Mouse (Mus musculus) hindbrain, embryonic 10.5 days (tissue): ENCODE results near the gene Mcpt8. TPM values are rescaled to one million over a fixed set of nuclear protein-coding genes. Genes with fewer than 3 reads are reported as not detected.
"Not testable (repeated sequence)": the region's sequence is repeated elsewhere in the genome, so short reads cannot be mapped to it uniquely, and the experiment has no call there.

Source experiments
- DNase-seq: peaks from one replicate; pipeline ENCODE4 v3.0.0-alpha.2; 2017; ENCODE audit warnings: low spot score
- H3K27ac ChIP-seq: fragments of 300-500 bp; sonication (generic); 2 replicates; pipeline ENCODE4 v1.5.1; 2016; ENCODE audit warnings: mild to moderate bottlenecking, moderate library complexity
- H3K27me3 ChIP-seq: fragments of 300-500 bp; sonication (generic); 2 replicates; pipeline ENCODE4 v1.6.1; 2016; ENCODE audit warnings: mild to moderate bottlenecking; ENCODE audit not compliant: poor library complexity, insufficient read depth, severe bottlenecking
- H3K36me3 ChIP-seq: fragments of 300-500 bp; sonication (generic); 2 replicates; pipeline ENCODE4 v1.6.1; 2016; ENCODE audit warnings: mild to moderate bottlenecking, moderate library complexity
- H3K4me1 ChIP-seq: fragments of 300-500 bp; sonication (generic); replicated peaks from 2 replicates; pipeline ENCODE4 v1.6.1; 2016; ENCODE audit warnings: mild to moderate bottlenecking
- H3K4me3 ChIP-seq: fragments of 300-500 bp; sonication (generic); 2 replicates; pipeline ENCODE4 v1.5.1; 2016; ENCODE audit warnings: mild to moderate bottlenecking, moderate library complexity
- H3K9me3 ChIP-seq: fragments of 300-500 bp; sonication (generic); 2 replicates; pipeline ENCODE4 v1.6.1; 2016; ENCODE audit warnings: mild to moderate bottlenecking, moderate library complexity
- WGBS: fragments of 180-500 bp; shearing (Covaris S2); methylation state at CpG from one replicate; pipeline ENCODE4 v1.1.7; 2016; 5-methylcytosine and 5-hydroxymethylcytosine counted together
- polyA plus RNA-seq: library from polyadenylated mRNA; unstranded; fragments of >200 nt; fragmentation: Nextera tagmentation; extraction: Ambion mirVana; gene quantifications from 2 replicates; pipeline ENCODE4 v1.2.1, GENCODE M21; 2016

The Mcpt8 gene
- polyA plus RNA-seq = not detected in 2 replicates

GRCm38 (mm10) chr14:56085167-56085566, at the start of gene Mcpt8:
Gene Mcpt8 (minus strand): TSS chr14:56085273.
- H3K36me3 ChIP-seq = no peaks in the 10 kb centered on the region
- H3K27me3 ChIP-seq = no peaks in the 10 kb centered on the region
- H3K4me1 ChIP-seq = no peaks in the 10 kb centered on the region
- H3K4me3 ChIP-seq = no peak within 1 kb of the TSS
- no peak for DNase-seq
- H3K9me3 ChIP-seq = no peaks in the 10 kb centered on the region
- H3K27ac ChIP-seq = no peak within 1 kb of the TSS
- WGBS = 98% methylated on average over 2 of the region's 2 CpGs

GRCm38 (mm10) chr14:56133675-56134074, 48.6 kb upstream of the Mcpt8 start:
- not testable (repeated sequence) for H3K9me3 ChIP-seq, DNase-seq, H3K4me1 ChIP-seq, H3K27me3 ChIP-seq, H3K27ac ChIP-seq, H3K36me3 ChIP-seq, H3K4me3 ChIP-seq
- WGBS = 85% methylated on average over 1 of the region's 1 CpGs

- H3K4me3 ChIP-seq, H3K27ac ChIP-seq, DNase-seq, H3K36me3 ChIP-seq, H3K4me1 ChIP-seq, H3K9me3 ChIP-seq, H3K27me3 ChIP-seq: not testable (repeated sequence)
- 83% methylated on average over 2 of the region's 2 CpGs for WGBS
These were observed 47.4 kb upstream of the Mcpt8 start, which contains the start of gene Gzmd for GRCm38 (mm10) chr14:56132508-56132907. Gene Gzmd (minus strand): TSS chr14:56132608.

- Histone ChIP-seq H3K4me3 (no peak overlapping the region), H3K36me3 (no peaks in the 10 kb centered on the region), H3K27me3 (no peaks in the 10 kb centered on the region), H3K9me3 (no peaks in the 10 kb centered on the region), H3K27ac (no peak overlapping the region), H3K4me1 (no peaks in the 10 kb centered on the region)
- no peak for DNase-seq
- 45% methylated on average over 3 of the region's 3 CpGs for WGBS
These were observed 43.3 kb upstream of the Mcpt8 start for GRCm38 (mm10) chr14:56128341-56128740.

- Histone ChIP-seq H3K9me3 (no peaks in the 10 kb centered on the region), H3K36me3 (no peaks in the 10 kb centered on the region), H3K4me3 (no peak overlapping the region), H3K27me3 (no peaks in the 10 kb centered on the region), H3K27ac (no peak overlapping the region), H3K4me1 (no peaks in the 10 kb centered on the region)
- 85% methylated on average over 3 of the region's 3 CpGs for WGBS
- no peak for DNase-seq
These were observed 38.4 kb upstream of the Mcpt8 start for GRCm38 (mm10) chr14:56123516-56123915.

GRCm38 (mm10) chr14:56120525-56120924, 35.5 kb upstream of the Mcpt8 start, which contains the start of gene Gzme:
Gene Gzme (minus strand): TSS chr14:56120625.
- Histone ChIP-seq H3K27ac (no peak within 1 kb of the TSS), H3K27me3 (no peaks in the 10 kb centered on the region), H3K4me1 (peaks cover 6% of the 10 kb centered on the region), H3K4me3 (no peak within 1 kb of the TSS), H3K9me3 (no peaks in the 10 kb centered on the region), H3K36me3 (no peaks in the 10 kb centered on the region)
- DNase-seq = no peak

GRCm38 (mm10) chr14:56115531-56116310, 30.6 kb upstream of the Mcpt8 start:
- H3K27me3 ChIP-seq, H3K36me3 ChIP-seq: not testable (repeated sequence)

GRCm38 (mm10) chr14:56105447-56106180, 20.5 kb upstream of the Mcpt8 start:
- no peak overlapping the region for H3K4me3 ChIP-seq
- H3K27me3 ChIP-seq = no peaks in the 10 kb centered on the region
- H3K27ac ChIP-seq = no peak overlapping the region
- no peaks in the 10 kb centered on the region for H3K36me3 ChIP-seq
- no peak for DNase-seq
- 82% methylated on average over 13 of the region's 13 CpGs for WGBS
- H3K4me1 ChIP-seq = no peaks in the 10 kb centered on the region
- H3K9me3 ChIP-seq = no peaks in the 10 kb centered on the region

More at GRCm38 (mm10) chr14:56115531-56116310, 30.6 kb upstream of the Mcpt8 start:
- H3K4me1 ChIP-seq, DNase-seq, H3K9me3 ChIP-seq, H3K4me3 ChIP-seq, H3K27ac ChIP-seq: not testable (repeated sequence)
- WGBS = 89% methylated on average over 33 of the region's 33 CpGs

GRCm38 (mm10) chr14:56105016-56105415, 19.9 kb upstream of the Mcpt8 start:
- no peak overlapping the region for H3K27ac ChIP-seq
- H3K4me3 ChIP-seq = no peak overlapping the region
- H3K36me3 ChIP-seq = no peaks in the 10 kb centered on the region
- no peaks in the 10 kb centered on the region for H3K27me3 ChIP-seq
- no peaks in the 10 kb centered on the region for H3K4me1 ChIP-seq
- 87% methylated on average over 5 of the region's 5 CpGs for WGBS
- no peaks in the 10 kb centered on the region for H3K9me3 ChIP-seq
- DNase-seq = no peak

- WGBS = 80% methylated on average over 3 of the region's 3 CpGs
- no peaks in the 10 kb centered on the region for H3K9me3 ChIP-seq
- H3K27ac ChIP-seq = no peak overlapping the region
- no peaks in the 10 kb centered on the region for H3K27me3 ChIP-seq
- H3K4me1 ChIP-seq = no peaks in the 10 kb centered on the region
- no peak overlapping the region for H3K4me3 ChIP-seq
- H3K36me3 ChIP-seq = no peaks in the 10 kb centered on the region
- no peak for DNase-seq
These were observed 18.4 kb upstream of the Mcpt8 start for GRCm38 (mm10) chr14:56103452-56103851.

GRCm38 (mm10) chr14:56102386-56102785, 17.3 kb upstream of the Mcpt8 start, which contains the start of gene Ctsg:
Gene Ctsg (minus strand): TSS chr14:56102574.
- Histone ChIP-seq H3K9me3 (no peaks in the 10 kb centered on the region), H3K4me3 (no peak within 1 kb of the TSS), H3K4me1 (no peaks in the 10 kb centered on the region), H3K27ac (no peak within 1 kb of the TSS), H3K27me3 (no peaks in the 10 kb centered on the region), H3K36me3 (no peaks in the 10 kb centered on the region)
- WGBS = 83% methylated on average over 10 of the region's 10 CpGs
- no peak for DNase-seq

GRCm38 (mm10) chr14:56098940-56099339, 13.9 kb upstream of the Mcpt8 start:
- H3K27ac ChIP-seq = no peak overlapping the region
- H3K27me3 ChIP-seq = no peaks in the 10 kb centered on the region
- DNase-seq = no peak
- H3K4me3 ChIP-seq = no peak overlapping the region
- 78% methylated on average over 4 of the region's 4 CpGs for WGBS
- H3K36me3 ChIP-seq = no peaks in the 10 kb centered on the region
- no peaks in the 10 kb centered on the region for H3K9me3 ChIP-seq
- H3K4me1 ChIP-seq = no peaks in the 10 kb centered on the region

- Histone ChIP-seq H3K27ac (no peak overlapping the region), H3K4me3 (no peak overlapping the region), H3K9me3 (no peaks in the 10 kb centered on the region), H3K36me3 (no peaks in the 10 kb centered on the region), H3K27me3 (no peaks in the 10 kb centered on the region), H3K4me1 (no peaks in the 10 kb centered on the region)
- WGBS = 88% methylated on average over 1 of the region's 1 CpGs
- DNase-seq = no peak
These were observed 12.5 kb upstream of the Mcpt8 start for GRCm38 (mm10) chr14:56097597-56097996.
